Mouse (Mus musculus): Measurements from ENCODE around the gene Ssmem1. TPM values are rescaled to one million over a fixed set of nuclear protein-coding genes. Genes with fewer than 3 reads are reported as not detected.
A peak's percentile ranks its signal among the peaks of the same experiment; 100 is the strongest.

Ssmem1 gene
- total RNA-seq, 2 experiments from 2014 or later: 0.54 TPM; not detected in 1

DNA sequence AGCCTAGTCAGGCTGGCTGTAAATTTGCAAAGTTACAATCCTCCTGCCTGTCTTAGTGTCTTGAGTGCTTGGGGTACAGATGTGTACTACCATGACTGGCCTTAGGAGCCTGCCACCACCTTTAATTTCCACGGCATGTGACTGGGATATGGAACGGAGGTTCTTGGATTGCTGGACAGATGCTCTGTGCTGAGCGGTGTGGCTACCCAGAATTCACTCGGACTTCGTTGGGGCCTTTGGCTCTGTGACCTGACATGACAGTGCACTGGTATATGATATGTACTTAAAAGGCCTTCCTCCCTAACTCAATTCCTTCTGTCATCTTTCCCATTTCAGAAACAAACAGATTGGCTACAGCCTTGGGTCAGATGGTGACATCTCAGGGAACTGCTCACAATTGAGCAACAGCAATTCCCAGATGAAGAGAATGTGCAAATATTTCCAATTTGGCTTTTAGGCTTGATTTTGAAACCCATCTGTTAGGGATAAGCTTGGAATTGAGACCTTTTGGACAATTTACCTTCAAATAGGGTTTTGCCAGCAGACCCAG lies 45.0 kb downstream of the Ssmem1 start:
- DNase-seq: no peak

DNA sequence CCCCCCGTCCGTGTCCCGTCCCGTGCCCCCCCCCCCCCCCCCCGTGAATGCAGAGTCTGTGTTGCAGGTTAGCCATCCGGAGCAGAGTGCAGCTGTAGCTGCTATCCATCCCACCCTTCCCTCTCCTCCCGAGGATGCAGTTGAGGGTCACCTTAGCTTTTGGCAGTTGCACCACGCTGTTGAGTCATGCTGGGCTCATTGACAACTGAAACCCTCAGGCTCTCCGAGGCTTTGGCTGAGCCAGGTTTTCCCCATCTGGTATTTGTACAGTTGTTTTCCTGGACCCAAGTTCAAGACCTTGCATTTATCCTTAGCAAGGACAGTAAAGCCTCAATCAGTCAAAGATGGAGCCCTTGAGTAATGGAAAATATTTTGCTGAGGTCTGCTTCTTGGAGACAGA lies 46.4 kb downstream of the Ssmem1 start:
- peak; percentile 58 for DNase-seq

DNA sequence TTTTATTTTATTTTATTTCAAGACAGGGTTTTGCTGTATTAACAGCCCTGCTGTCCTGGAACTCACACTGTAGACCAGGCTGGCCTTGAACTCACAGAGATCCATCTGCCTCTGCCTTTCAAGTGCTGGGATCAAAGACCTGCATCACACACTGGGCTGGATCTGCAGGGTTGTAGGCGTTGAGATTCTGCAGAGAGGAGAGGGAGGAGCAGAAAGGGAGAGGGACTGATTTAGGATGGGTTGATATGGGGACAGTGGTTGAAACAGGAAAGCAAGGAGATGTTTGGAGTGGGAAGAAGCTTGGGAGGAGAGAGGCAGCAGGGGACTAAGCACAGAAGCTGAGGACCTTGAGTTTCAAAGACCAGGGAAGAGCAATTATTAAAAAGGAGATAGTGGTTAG lies 50.1 kb downstream of the Ssmem1 start:
- DNase-seq: no peak

DNA sequence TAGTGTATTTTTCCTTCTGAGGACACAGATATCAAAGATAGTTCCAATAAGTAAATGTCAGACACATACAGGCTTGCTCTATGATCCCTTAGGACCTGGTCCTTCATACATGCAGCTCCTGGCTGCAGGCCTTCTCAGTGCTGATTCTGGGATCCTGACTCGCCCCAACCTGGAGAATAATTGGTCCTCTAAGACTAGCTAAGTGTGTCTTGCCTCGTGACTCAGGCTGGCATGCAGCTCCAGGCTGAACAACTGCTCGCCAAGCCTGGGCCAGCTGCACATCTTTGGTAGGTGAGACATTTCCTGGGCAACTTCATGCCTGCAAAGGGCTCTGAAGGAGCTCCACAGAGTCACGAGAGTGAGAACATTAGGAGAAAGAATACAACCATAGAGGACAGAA lies 52.5 kb downstream of the Ssmem1 start:
- no peak for DNase-seq

DNA sequence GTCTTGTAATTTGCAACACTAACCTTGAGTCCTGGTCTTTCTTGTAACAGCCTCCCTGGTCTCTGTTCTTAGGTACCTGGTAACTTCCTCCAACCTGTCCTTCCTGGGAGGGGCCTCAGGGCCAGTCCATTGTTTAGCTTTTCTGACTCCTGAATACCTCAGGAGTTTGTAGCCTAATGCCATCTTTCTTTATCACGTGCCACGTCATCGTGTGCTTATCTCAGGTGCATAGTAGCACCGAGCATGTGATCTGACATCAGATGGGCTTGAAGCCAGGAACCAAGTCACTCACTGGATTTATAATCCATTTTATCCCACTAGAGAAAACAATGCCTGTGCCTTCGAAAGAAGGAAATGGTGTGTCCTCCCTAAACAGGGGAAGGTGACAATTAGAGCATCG lies 53.9 kb downstream of the Ssmem1 start:
- DNase-seq: no peak

DNA sequence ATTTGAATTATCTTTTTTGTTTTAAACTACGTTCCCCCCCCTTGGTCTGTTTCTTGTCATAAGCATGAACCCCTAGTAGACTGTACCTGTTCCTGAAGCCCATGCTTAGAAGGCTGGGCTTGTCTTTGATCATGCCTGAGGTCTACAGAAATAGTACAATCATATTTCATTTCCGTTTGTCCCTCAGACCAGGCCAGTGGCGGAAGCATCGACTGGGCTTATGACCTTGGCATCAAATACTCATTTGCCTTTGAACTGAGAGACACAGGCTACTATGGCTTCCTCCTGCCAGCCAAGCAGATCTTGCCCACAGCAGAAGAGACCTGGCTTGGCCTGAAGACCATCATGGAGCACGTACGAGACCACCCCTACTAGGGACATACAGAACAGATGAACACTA lies 54.4 kb downstream of the Ssmem1 start:
- DNase-seq: no peak

DNA sequence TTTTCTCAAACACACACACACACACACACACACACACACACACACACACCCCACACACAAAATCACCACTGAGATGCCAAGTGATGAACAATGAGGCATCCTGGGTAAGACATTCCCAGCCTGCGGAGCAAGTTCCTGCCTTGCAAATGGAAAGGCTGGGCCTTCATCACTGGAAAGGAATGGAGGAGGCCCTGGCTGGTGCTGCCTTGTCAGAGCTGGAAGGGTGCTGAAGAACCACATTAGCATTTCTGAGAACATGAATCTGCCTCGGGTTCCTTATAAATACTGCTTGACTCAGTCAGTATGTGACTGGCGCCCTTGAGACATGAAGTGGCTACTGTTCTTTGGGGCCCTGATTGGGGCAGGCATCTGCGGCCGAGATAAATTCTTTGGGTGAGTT lies 58.4 kb downstream of the Ssmem1 start, which contains the start of gene Cpa4:
TSS of gene Cpa4 (plus strand) at position 301 of the 400 bp plus-strand sequence.
- DNase-seq: no peak

DNA sequence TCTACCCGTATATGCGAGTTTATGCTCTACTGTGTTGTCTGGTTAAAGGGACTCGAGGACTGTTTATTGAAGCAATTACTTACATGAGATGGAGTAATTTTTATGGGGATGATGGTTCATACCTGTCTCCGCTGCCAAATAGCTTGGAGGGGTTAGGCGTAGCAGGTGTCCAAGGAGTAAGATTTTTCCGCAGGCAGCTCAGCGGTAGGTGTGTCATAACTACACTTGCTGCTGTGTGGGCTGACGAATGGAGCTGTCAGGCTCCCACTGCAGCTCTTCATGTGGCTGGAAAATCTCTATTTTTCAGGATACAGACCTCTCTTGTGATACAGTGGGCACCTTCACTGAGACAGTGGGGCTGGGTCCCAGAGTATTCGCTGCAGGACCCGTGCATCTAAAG lies 59.7 kb downstream of the Ssmem1 start:
- DNase-seq: no peak

Other genes with a start within 250 kb of the Ssmem1 start
- 10 to 100 TPM; 50.4 to 62.2 TPM for gene Ube2h, start 205.3 kb upstream of the Ssmem1 start, total RNA-seq (2021)
- 10 to 100 TPM; 15.2 to 15.8 TPM for gene Zc3hc1, start 118.8 kb upstream of the Ssmem1 start, total RNA-seq (2021)
- gene Klhdc10, start 108.0 kb upstream of the Ssmem1 start, total RNA-seq (2021): 10 to 100 TPM; 44.3 to 46.2 TPM
- 1 to 10 TPM; 7.4 to 9.1 TPM for gene Tmem209, start 66 bp upstream of the Ssmem1 start, total RNA-seq (2021)
- not detected for gene Cpa2, start 31.7 kb downstream of the Ssmem1 start, total RNA-seq (2021)
- not detected for gene Cpa4, start 58.5 kb downstream of the Ssmem1 start, total RNA-seq (2021)
- gene Cpa5, start 101.2 kb downstream of the Ssmem1 start, total RNA-seq (2021): not detected
- gene Cpa1, start 129.4 kb downstream of the Ssmem1 start, total RNA-seq (2021): not detected
- 1 to 10 TPM; 1.4 to 2.1 TPM for gene Cep41, start 183.9 kb downstream of the Ssmem1 start, total RNA-seq (2021)
- gene Mest, start 213.7 kb downstream of the Ssmem1 start, total RNA-seq (2021): 10 to 100 TPM; 10.5 to 19.9 TPM

Measured in gastrocnemius, postnatal 25 days (tissue).